Mouse (Mus musculus): ENCODE results near the gene Glis2. TPM values are rescaled to one million over a fixed set of nuclear protein-coding genes. Genes with fewer than 3 reads are reported as not detected.

The Glis2 gene
- total and polyA plus RNA-seq, 3 experiments: 0.59 to 3.3 (median 2.5) TPM

DNA sequence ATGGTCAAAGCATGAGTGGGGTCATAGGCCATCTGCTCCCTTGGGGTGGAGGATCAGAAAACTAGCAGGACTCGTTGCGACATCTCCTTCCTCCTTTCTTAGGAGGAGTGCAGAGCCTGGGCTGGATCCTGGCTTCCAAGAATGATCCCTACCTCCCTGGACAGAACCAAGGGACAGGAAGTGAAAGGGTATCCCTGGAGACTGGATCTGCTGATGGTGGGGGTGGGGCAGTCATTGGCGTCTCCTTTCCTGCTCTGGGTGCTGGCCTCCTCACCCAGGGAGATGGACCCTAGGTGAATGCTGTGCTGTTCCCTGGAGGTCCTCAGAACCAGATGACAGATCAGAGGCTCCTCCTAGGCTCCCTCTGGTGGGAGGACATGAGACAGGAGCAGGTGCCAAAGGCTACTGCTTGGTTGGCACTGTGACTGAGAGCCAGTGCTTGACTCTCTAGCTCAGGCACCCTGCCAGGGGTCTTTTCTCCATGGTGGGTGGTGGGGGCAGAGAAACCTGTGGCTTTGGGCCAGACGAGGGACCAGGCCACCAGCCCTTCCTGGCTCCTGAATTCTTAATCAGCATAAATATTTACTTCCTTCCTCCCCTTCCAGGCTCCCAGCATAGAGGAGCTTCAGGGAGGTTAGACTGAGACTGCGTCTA is 12.0 kb downstream of the Glis2 start:
- Histone ChIP-seq H3K36me3 (replicated peaks in 1 of 2; ENCODE audit: control insufficient read depth in 1 of 2, insufficient read depth in 1 of 2, low read length in 1 of 2) (peaks cover 5 to 15% of the 10 kb centered on the region in 2 experiments), H3K9ac (ENCODE audit: insufficient read depth, low read depth) (no peak overlapping the region), H3K79me2 (replicated peaks; ENCODE audit: control insufficient read depth, extremely low read depth, insufficient read depth, poor library complexity, severe bottlenecking) (no peaks in the 10 kb centered on the region), H3K27me3 (replicated peaks) (no peaks in the 10 kb centered on the region), H3K4me2 (ENCODE audit: insufficient read depth, low read depth, poor library complexity, severe bottlenecking) (no peak overlapping the region), H3K27ac (ENCODE audit: insufficient read depth, low read depth) (no peak overlapping the region), H3K4me3 (replicated peaks in 1 of 3; ENCODE audit: low read depth in 2 of 3, low read length in 2 of 3, poor library complexity in 1 of 3) (no peak overlapping the region), H3K9me3 (replicated peaks; ENCODE audit: low read length) (no peaks in the 10 kb centered on the region), H3K4me1 (ENCODE audit: control insufficient read depth in 1 of 2, insufficient read depth in 2 of 2) (peaks cover 5 to 7% of the 10 kb centered on the region in 2 experiments; a peak in 3 of 4 replicates)
- DNase-seq (ENCODE audit: extremely low read depth): no peak
- in situ Hi-C loops (cut with MboI; ENCODE audit: low pct_ligation_motif_present, low pct_unique_long_range_greater_than_20kb, low sequenced_read_pairs): no loop called here
- TF ChIP-seq SIN3A (IDR thresholded peaks at IDR 0.05; ENCODE audit: low read length): no peak
- TF ChIP-seq CTCF (conservative IDR thresholded peaks at IDR 0.05 in 1 of 2, IDR thresholded peaks at IDR 0.05 in 1 of 2; ENCODE audit: low read depth in 2 of 2, low read length in 2 of 2): peak in 1 of 2 experiments; percentile 73; a peak in 2 of 4 replicates
- TF ChIP-seq ZC3H11A (IDR thresholded peaks at IDR 0.05; ENCODE audit: low read depth, low read length): no peak
- no peak for TF ChIP-seq NRF1 (IDR thresholded peaks at IDR 0.05; ENCODE audit: low read depth, low read length)
- peak; percentile 86 for TF ChIP-seq SMC3 (IDR thresholded peaks at IDR 0.05; ENCODE audit: low read depth, low read length)
- TF ChIP-seq RAD21 (IDR thresholded peaks at IDR 0.05; ENCODE audit: low read depth, low read length): peak; percentile 56
- TF ChIP-seq TBP (conservative IDR thresholded peaks at IDR 0.05; ENCODE audit: low read depth, low read length): no peak
- dilution Hi-C loops (cut with MboI; ENCODE audit: extremely low pct_ligation_motif_present, extremely low pct_unique_long_range_greater_than_20kb, low sequenced_read_pairs): no loop called here

DNA sequence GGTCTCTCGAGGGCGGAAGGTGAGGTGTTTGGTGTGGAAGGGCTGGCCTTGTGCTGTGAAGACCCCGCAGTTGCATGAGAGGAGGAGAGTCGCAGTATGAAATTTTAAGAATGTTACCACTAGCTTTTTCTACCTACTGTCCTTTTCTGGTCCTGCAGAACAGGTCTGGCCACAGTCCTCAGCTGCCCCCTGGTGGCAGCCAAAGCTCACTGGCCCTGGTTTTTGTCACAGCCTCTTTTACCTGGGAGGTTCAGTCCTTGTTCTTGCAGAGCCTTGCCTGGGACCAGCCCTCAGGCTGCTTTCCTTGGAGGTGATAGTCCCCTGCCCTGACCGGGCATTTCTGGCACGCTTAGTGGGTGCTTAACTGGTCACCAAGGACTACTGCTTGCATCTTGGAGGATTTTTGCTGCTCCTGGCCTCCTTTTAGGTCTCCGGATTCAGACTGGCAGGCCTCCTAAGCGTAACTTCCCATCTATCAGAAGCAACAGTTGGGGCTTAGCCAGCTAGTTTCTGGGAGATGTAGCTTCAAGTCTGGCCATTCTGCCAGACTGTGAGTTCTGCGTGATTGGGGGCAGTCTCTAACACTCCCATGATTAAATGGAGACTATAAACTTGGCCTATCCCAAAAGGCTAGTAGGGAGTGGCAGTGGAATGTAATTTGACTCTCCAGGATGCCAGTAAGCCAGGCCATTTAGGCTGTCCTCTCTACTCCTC is 13.5 kb downstream of the Glis2 start:
- dilution Hi-C loops (cut with MboI; ENCODE audit: extremely low pct_ligation_motif_present, extremely low pct_unique_long_range_greater_than_20kb, low sequenced_read_pairs): no loop called here
- Histone ChIP-seq H3K36me3 (replicated peaks in 1 of 2; ENCODE audit: control insufficient read depth in 1 of 2, insufficient read depth in 1 of 2, low read length in 1 of 2) (peaks cover 11 to 23% of the 10 kb centered on the region in 2 experiments), H3K9ac (ENCODE audit: insufficient read depth, low read depth) (no peak overlapping the region), H3K4me1 (ENCODE audit: control insufficient read depth in 1 of 2, insufficient read depth in 2 of 2) (peaks cover 5 to 7% of the 10 kb centered on the region in 2 experiments; a peak in 3 of 4 replicates), H3K4me3 (replicated peaks in 1 of 3; ENCODE audit: low read depth in 2 of 3, low read length in 2 of 3, poor library complexity in 1 of 3) (no peak overlapping the region), H3K27ac (ENCODE audit: insufficient read depth, low read depth) (no peak overlapping the region), H3K9me3 (replicated peaks; ENCODE audit: low read length) (no peaks in the 10 kb centered on the region), H3K4me2 (ENCODE audit: insufficient read depth, low read depth, poor library complexity, severe bottlenecking) (no peak overlapping the region), H3K79me2 (replicated peaks; ENCODE audit: control insufficient read depth, extremely low read depth, insufficient read depth, poor library complexity, severe bottlenecking) (no peaks in the 10 kb centered on the region), H3K27me3 (replicated peaks) (no peaks in the 10 kb centered on the region)
- in situ Hi-C loops (cut with MboI; ENCODE audit: low pct_ligation_motif_present, low pct_unique_long_range_greater_than_20kb, low sequenced_read_pairs): no loop called here
- peak; percentile 88 for DNase-seq (ENCODE audit: extremely low read depth)
- TF ChIP-seq ZMIZ1 (IDR thresholded peaks at IDR 0.05; ENCODE audit: low read depth, low read length) (no peak), MEF2A (IDR thresholded peaks at IDR 0.05; ENCODE audit: borderline replicate concordance, low read depth, low read length) (no peak), RAD21 (IDR thresholded peaks at IDR 0.05; ENCODE audit: low read depth, low read length) (no peak; the same call in none of the 2 replicates), TCF12 (IDR thresholded peaks at IDR 0.05; ENCODE audit: low read depth, low read length) (no peak), MAX (IDR thresholded peaks at IDR 0.05; ENCODE audit: low read length) (no peak), PAX5 (IDR thresholded peaks at IDR 0.05; ENCODE audit: low read length) (no peak), E2F4 (IDR thresholded peaks at IDR 0.05; ENCODE audit: insufficient replicate concordance, low read depth, low read length) (no peak), NRF1 (IDR thresholded peaks at IDR 0.05; ENCODE audit: low read depth, low read length) (peak; percentile 36; the same call in 1 of the 2 replicates), CTCF (conservative IDR thresholded peaks at IDR 0.05 in 1 of 2, IDR thresholded peaks at IDR 0.05 in 1 of 2; ENCODE audit: low read depth in 2 of 2, low read length in 2 of 2) (peak; percentile 93 to 99), USF1 (IDR thresholded peaks at IDR 0.05; ENCODE audit: low read depth, low read length) (no peak), EP300 (IDR thresholded peaks at IDR 0.05; ENCODE audit: low read length) (no peak), JUND (conservative IDR thresholded peaks at IDR 0.05; ENCODE audit: low read depth, low read length) (no peak; the same call in 1 of the 2 replicates), MXI1 (IDR thresholded peaks at IDR 0.05; ENCODE audit: low read depth, low read length) (no peak), SIN3A (IDR thresholded peaks at IDR 0.05; ENCODE audit: low read length) (no peak; the same call in 1 of the 2 replicates), ZNF384 (IDR thresholded peaks at IDR 0.05; ENCODE audit: low read depth, low read length) (peak; percentile 38; the same call in 1 of the 2 replicates), GABPA (IDR thresholded peaks at IDR 0.05; ENCODE audit: insufficient replicate concordance, low read depth, low read length) (no peak), SMC3 (IDR thresholded peaks at IDR 0.05; ENCODE audit: low read depth, low read length) (peak; percentile 99), POLR2AphosphoS2 (IDR thresholded peaks at IDR 0.05; ENCODE audit: low read depth, low read length) (no peak), MAZ (IDR thresholded peaks at IDR 0.05; ENCODE audit: low read depth, low read length) (no peak), NELFE (IDR thresholded peaks at IDR 0.05; ENCODE audit: low read depth, low read length) (no peak; the same call in 1 of the 2 replicates), CHD1 (IDR thresholded peaks at IDR 0.05; ENCODE audit: low read depth, low read length) (no peak), HCFC1 (IDR thresholded peaks at IDR 0.05; ENCODE audit: low read depth, low read length) (no peak), TBP (conservative IDR thresholded peaks at IDR 0.05; ENCODE audit: low read depth, low read length) (no peak), IRF4 (IDR thresholded peaks at IDR 0.05; ENCODE audit: low read depth, low read length) (no peak; the same call in 1 of the 2 replicates), UBTF (IDR thresholded peaks at IDR 0.05; ENCODE audit: low read depth, low read length) (no peak), POLR2A (IDR thresholded peaks at IDR 0.05; ENCODE audit: low read depth, low read length) (0 out of 2 replicates have a peak, but pooled peaks have one; percentile 23), ELF1 (IDR thresholded peaks at IDR 0.05; ENCODE audit: low read depth, low read length) (0 out of 2 replicates have a peak, but pooled peaks have one; percentile 18), CHD2 (IDR thresholded peaks at IDR 0.05; ENCODE audit: low read length) (no peak)

All from CH12.LX (cell line).